Mouse (Mus musculus) stomach, embryonic 16.5 days (tissue): Measurements from ENCODE around the gene Gpr141. TPM values are rescaled to one million over a fixed set of nuclear protein-coding genes. Genes with fewer than 3 reads are reported as not detected.

Experiments used
- ATAC-seq: fragments of 200-750 bp; cut with Nextera tagmentation; 2 replicates; pipeline ENCODE4 v1.8.0; 2017; ENCODE audit warnings: moderate number of reproducible peaks, moderate TSS enrichment; ENCODE audit not compliant: insufficient read depth, low FRiP score
- H3K27ac ChIP-seq: fragments of 300-500 bp; sonication (generic); 2 replicates; pipeline ENCODE4 v1.5.1; 2014; ENCODE audit warnings: low read length
- H3K27me3 ChIP-seq: fragments of 300-500 bp; sonication (generic); 2 replicates; pipeline ENCODE4 v1.6.1; 2014; ENCODE audit warnings: low read length, control low read depth, mixed read lengths; ENCODE audit not compliant: control insufficient read depth, insufficient read depth
- H3K36me3 ChIP-seq: fragments of 300-500 bp; sonication (generic); 2 replicates; pipeline ENCODE4 v1.6.1; 2014; ENCODE audit warnings: low read length; ENCODE audit not compliant: control insufficient read depth, insufficient read depth
- H3K4me1 ChIP-seq: fragments of 300-500 bp; sonication (generic); 2 replicates; pipeline ENCODE4 v1.6.1; 2014; ENCODE audit warnings: low read length, control low read depth, mixed read lengths; ENCODE audit not compliant: control insufficient read depth, insufficient read depth
- H3K4me2 ChIP-seq: fragments of 300-500 bp; sonication (generic); 2 replicates; pipeline ENCODE4 v1.6.1; 2014; ENCODE audit warnings: low read depth, low read length, mixed read lengths
- H3K4me3 ChIP-seq: fragments of 300-500 bp; sonication (generic); replicated peaks from 2 replicates; pipeline ENCODE4 v1.5.1; 2014; ENCODE audit warnings: mild to moderate bottlenecking, low read length
- H3K9ac ChIP-seq: fragments of 300-500 bp; sonication (generic); 2 replicates; pipeline ENCODE4 v1.6.1; 2014; ENCODE audit warnings: low read length
- H3K9me3 ChIP-seq: fragments of 300-500 bp; sonication (generic); replicated peaks from 2 replicates; pipeline ENCODE4 v1.6.1; 2016; ENCODE audit warnings: low read length, control low read depth; ENCODE audit not compliant: control insufficient read depth
- WGBS: fragments of 180-500 bp; shearing (Covaris S2); extraction: QIAGEN DNeasy Blood & Tissue Kit; methylation state at CpG from one replicate; pipeline ENCODE4 v1.1.7; 2014; 5-methylcytosine and 5-hydroxymethylcytosine counted together
- polyA plus RNA-seq: library from polyadenylated mRNA; unstranded; fragments of >200 nt; fragmentation: Nextera tagmentation; extraction: Ambion mirVana; gene quantifications from 2 replicates; pipeline ENCODE4 v1.2.1, GENCODE M21; 2015

The Gpr141 gene
- 2.0 and 2.5 TPM in 2 replicates for polyA plus RNA-seq

DNA sequence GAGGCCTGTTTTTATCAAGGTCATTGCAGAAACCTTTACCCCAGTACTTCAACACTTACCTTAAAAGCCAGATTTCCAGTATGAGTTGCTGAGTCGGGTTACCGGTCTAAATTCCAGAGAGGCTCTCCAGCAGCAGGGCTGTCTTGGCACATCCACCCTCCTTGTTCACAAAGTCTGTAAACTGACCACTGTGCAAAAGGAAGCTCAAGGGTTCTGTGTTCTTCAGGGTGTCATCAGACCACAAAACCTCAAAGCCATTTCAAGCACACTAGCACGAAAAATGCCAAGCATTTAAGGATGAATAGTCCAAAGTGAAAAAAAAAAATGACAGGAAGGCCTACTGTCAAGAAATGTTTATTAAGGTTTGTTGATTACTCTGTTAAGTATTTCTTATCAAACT lies at the start of gene Gpr141:
Gene Gpr141 (minus strand): TSS at position 187 of the 400 bp plus-strand sequence.
- WGBS: 40% methylated on average over 3 of the region's 3 CpGs
- no peaks in the 10 kb centered on the region for H3K4me1 ChIP-seq
- H3K4me3 ChIP-seq: no peak within 1 kb of the TSS
- ATAC-seq: no peak
- H3K27me3 ChIP-seq: no peaks in the 10 kb centered on the region
- H3K36me3 ChIP-seq: no peaks in the 10 kb centered on the region
- H3K27ac ChIP-seq: no peak within 1 kb of the TSS
- H3K4me2 ChIP-seq: no peak within 1 kb of the TSS
- no peak within 1 kb of the TSS for H3K9ac ChIP-seq
- no peaks in the 10 kb centered on the region for H3K9me3 ChIP-seq

DNA sequence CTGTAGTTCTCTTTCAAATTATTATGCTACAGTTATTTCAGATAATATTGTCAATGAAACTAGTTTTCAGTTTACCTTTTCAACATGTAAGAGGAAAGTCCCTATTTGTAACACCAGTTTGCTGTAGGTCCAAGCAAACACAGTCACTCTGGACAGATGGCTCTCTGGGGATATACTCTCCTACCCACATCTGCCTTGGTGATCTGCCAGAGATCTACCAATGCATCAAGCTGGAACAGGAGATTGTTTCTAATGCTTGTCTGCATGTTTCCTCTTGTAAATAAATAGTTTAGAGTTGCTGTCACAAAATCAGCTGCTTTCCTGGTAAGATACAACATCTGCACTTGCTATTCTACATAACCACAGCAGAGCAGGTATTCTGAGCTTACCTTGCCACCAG lies 40.2 kb upstream of the Gpr141 start:
- H3K4me1 ChIP-seq: no peaks in the 10 kb centered on the region
- H3K27me3 ChIP-seq: no peaks in the 10 kb centered on the region
- ATAC-seq: no peak
- H3K36me3 ChIP-seq: no peaks in the 10 kb centered on the region
- no peak overlapping the region for H3K27ac ChIP-seq
- no peak overlapping the region for H3K4me2 ChIP-seq
- H3K9me3 ChIP-seq: no peaks in the 10 kb centered on the region
- no peak overlapping the region for H3K4me3 ChIP-seq
- H3K9ac ChIP-seq: no peak overlapping the region

DNA sequence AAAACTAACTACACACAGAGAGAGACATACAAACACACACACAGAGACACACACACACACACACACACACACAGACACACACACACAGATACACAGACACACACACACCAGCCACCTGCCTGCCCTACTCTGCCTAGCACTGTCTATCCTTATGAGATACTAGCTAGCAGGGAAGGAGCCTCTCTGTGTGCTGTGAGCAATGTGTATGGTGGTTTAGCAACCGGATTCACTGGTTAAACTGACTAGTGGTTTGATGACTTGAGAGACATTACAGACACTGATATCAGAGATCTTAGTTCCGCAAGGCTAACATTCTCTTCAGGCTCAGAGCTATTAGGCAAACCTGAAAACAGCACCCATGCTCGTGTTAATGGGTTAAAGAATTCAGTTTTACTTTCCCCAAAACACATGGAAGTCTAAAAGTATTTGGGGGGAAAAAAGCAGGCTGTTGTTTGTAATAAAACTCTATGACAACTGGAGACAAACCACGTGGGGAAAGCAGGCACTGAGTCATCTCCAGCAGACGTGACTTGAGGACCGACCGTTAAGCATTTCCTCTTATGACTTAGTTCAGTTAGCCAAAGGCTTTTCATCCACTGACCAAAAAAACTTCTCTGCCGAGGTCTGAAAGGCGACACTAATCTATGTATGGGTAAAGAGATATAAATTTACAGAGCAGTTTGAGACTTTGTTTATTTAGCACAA lies 30.7 kb upstream of the Gpr141 start:
- no peak overlapping the region for H3K4me3 ChIP-seq
- no peaks in the 10 kb centered on the region for H3K36me3 ChIP-seq
- no peak overlapping the region for H3K4me2 ChIP-seq
- H3K9me3 ChIP-seq: no peaks in the 10 kb centered on the region
- H3K9ac ChIP-seq: no peak overlapping the region
- no peak overlapping the region for H3K27ac ChIP-seq
- ATAC-seq: no peak
- no peaks in the 10 kb centered on the region for H3K27me3 ChIP-seq
- no peaks in the 10 kb centered on the region for H3K4me1 ChIP-seq
- WGBS: 39% methylated on average over 9 of the region's 9 CpGs

GRCm38 (mm10) chr13:19854049-19854448 lies 30.0 kb upstream of the Gpr141 start:
- ATAC-seq: no peak
- Histone ChIP-seq H3K27me3 (no peaks in the 10 kb centered on the region), H3K36me3 (no peaks in the 10 kb centered on the region), H3K9me3 (no peaks in the 10 kb centered on the region), H3K27ac (no peak overlapping the region), H3K4me2 (no peak overlapping the region), H3K9ac (no peak overlapping the region), H3K4me3 (no peak overlapping the region), H3K4me1 (no peaks in the 10 kb centered on the region)
- WGBS: 23% methylated on average over 2 of the region's 2 CpGs

DNA sequence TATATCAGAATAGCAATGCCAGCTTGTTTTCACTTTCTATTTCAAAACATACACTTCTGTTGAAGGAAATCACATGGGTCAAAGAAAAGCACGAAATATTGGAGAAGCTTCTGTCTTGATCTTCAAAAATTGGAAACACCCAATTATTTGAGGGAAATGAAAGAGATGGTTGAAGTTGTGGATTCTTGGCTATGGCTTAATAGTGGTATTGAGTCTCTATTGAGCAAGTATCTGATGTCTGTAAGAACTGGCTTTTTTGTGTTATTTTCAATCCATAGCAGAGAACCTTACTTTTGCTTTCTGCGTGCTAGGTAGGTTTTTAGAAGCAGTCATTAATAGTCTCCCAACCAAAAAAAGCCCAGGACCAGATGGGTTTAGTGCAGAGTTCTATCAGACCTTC lies 19.4 kb upstream of the Gpr141 start:
- H3K36me3 ChIP-seq: no peaks in the 10 kb centered on the region
- no peak overlapping the region for H3K4me3 ChIP-seq
- H3K27me3 ChIP-seq: no peaks in the 10 kb centered on the region
- ATAC-seq: no peak
- no peak overlapping the region for H3K27ac ChIP-seq
- 86% methylated on average over 2 of the region's 2 CpGs for WGBS
- H3K4me2 ChIP-seq: no peak overlapping the region
- no peaks in the 10 kb centered on the region for H3K4me1 ChIP-seq
- no peaks in the 10 kb centered on the region for H3K9me3 ChIP-seq
- no peak overlapping the region for H3K9ac ChIP-seq

GRCm38 (mm10) chr13:19842707-19843106 lies 18.6 kb upstream of the Gpr141 start:
- no peak overlapping the region for H3K27ac ChIP-seq

DNA sequence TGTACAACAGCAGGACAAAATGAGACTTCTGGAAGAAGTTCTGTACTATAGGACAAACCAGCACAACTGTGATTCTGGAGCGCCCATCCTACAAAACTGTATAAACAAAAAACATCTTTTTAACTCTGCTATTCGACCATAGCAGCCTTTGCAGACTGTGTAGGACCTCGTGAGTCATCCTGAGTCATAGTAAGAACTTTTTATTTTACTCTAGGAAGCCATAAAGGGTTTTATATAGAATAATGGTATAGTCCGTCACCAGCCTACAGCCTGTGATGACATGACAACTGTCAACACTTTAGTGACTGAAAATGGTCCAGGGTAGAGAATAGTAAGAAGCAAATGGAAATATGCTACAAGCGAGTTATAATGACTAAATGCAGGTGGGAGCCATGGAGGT lies 17.6 kb upstream of the Gpr141 start:
- Histone ChIP-seq H3K4me1 (no peaks in the 10 kb centered on the region), H3K36me3 (no peaks in the 10 kb centered on the region), H3K27me3 (no peaks in the 10 kb centered on the region), H3K27ac (no peak overlapping the region), H3K9me3 (no peaks in the 10 kb centered on the region), H3K9ac (no peak overlapping the region), H3K4me3 (no peak overlapping the region), H3K4me2 (no peak overlapping the region)
- no peak for ATAC-seq
- WGBS: 75% methylated on average over 5 of the region's 5 CpGs

More at GRCm38 (mm10) chr13:19842707-19843106, 18.6 kb upstream of the Gpr141 start:
- Histone ChIP-seq H3K9ac (no peak overlapping the region), H3K4me1 (no peaks in the 10 kb centered on the region), H3K9me3 (no peaks in the 10 kb centered on the region), H3K4me2 (no peak overlapping the region), H3K4me3 (no peak overlapping the region), H3K36me3 (no peaks in the 10 kb centered on the region), H3K27me3 (no peaks in the 10 kb centered on the region)
- ATAC-seq: no peak
- WGBS: 67% methylated on average over 3 of the region's 3 CpGs

- no peak overlapping the region for H3K4me3 ChIP-seq
- no peaks in the 10 kb centered on the region for H3K9me3 ChIP-seq
- H3K27ac ChIP-seq: no peak overlapping the region
- 53% methylated on average over 1 of the region's 1 CpGs for WGBS
- H3K27me3 ChIP-seq: no peaks in the 10 kb centered on the region
- no peaks in the 10 kb centered on the region for H3K36me3 ChIP-seq
- H3K4me2 ChIP-seq: no peak overlapping the region
- no peaks in the 10 kb centered on the region for H3K4me1 ChIP-seq
- no peak overlapping the region for H3K9ac ChIP-seq
- ATAC-seq: no peak
Measured at GRCm38 (mm10) chr13:19840206-19840605, 16.1 kb upstream of the Gpr141 start.

- Histone ChIP-seq H3K4me2 (no peak overlapping the region), H3K4me1 (no peaks in the 10 kb centered on the region), H3K27ac (no peak overlapping the region), H3K9me3 (no peaks in the 10 kb centered on the region), H3K27me3 (no peaks in the 10 kb centered on the region), H3K4me3 (no peak overlapping the region), H3K36me3 (no peaks in the 10 kb centered on the region), H3K9ac (no peak overlapping the region)
- WGBS: 90% methylated on average over 4 of the region's 4 CpGs
- ATAC-seq: no peak
Measured at GRCm38 (mm10) chr13:19830560-19830959, 6.5 kb upstream of the Gpr141 start.
